Mouse (Mus musculus) intestine, embryonic 15.5 days (tissue): ENCODE results near the gene Fbxo41. TPM values are rescaled to one million over a fixed set of nuclear protein-coding genes. Genes with fewer than 3 reads are reported as not detected.

ENCODE experiments used
- ATAC-seq: fragments of 200-750 bp; cut with Nextera tagmentation; 2 replicates; pipeline ENCODE4 v1.8.0; 2017; ENCODE audit warnings: moderate TSS enrichment, moderate library complexity
- H3K27ac ChIP-seq: fragments of 300-500 bp; sonication (generic); 2 replicates; pipeline ENCODE4 v1.5.1; 2015; ENCODE audit warnings: mild to moderate bottlenecking, inconsistent platforms
- H3K27me3 ChIP-seq: fragments of 300-500 bp; sonication (generic); replicated peaks from 2 replicates; pipeline ENCODE4 v1.6.1; 2015; ENCODE audit warnings: inconsistent platforms
- H3K36me3 ChIP-seq: fragments of 300-500 bp; sonication (generic); 2 replicates; pipeline ENCODE4 v1.6.1; 2015; ENCODE audit warnings: inconsistent platforms
- H3K4me1 ChIP-seq: fragments of 300-500 bp; sonication (generic); replicated peaks from 2 replicates; pipeline ENCODE4 v1.6.1; 2015; ENCODE audit warnings: inconsistent platforms
- H3K4me2 ChIP-seq: fragments of 300-500 bp; sonication (generic); replicated peaks from 2 replicates; pipeline ENCODE4 v1.6.1; 2015; ENCODE audit warnings: mild to moderate bottlenecking, inconsistent platforms
- H3K4me3 ChIP-seq: fragments of 300-500 bp; sonication (generic); replicated peaks from 2 replicates; pipeline ENCODE4 v1.5.1; 2015; ENCODE audit warnings: inconsistent platforms
- H3K9ac ChIP-seq: fragments of 300-500 bp; sonication (generic); 2 replicates; pipeline ENCODE4 v1.6.1; 2015; ENCODE audit warnings: inconsistent platforms
- H3K9me3 ChIP-seq: fragments of 300-500 bp; sonication (generic); 2 replicates; pipeline ENCODE4 v1.6.1; 2016; ENCODE audit warnings: inconsistent platforms
- WGBS: fragments of 180-500 bp; shearing (Covaris S2); methylation state at CpG from one replicate; pipeline ENCODE4 v1.1.7; 2015; 5-methylcytosine and 5-hydroxymethylcytosine counted together
- polyA plus RNA-seq: library from polyadenylated mRNA; unstranded; fragments of >200 nt; fragmentation: Nextera tagmentation; extraction: Ambion mirVana; gene quantifications from 2 replicates; pipeline ENCODE4 v1.2.1, GENCODE M21; 2015

Fbxo41 gene
- polyA plus RNA-seq, 1 experiment from 2014 or later = 0.21 TPM

DNA sequence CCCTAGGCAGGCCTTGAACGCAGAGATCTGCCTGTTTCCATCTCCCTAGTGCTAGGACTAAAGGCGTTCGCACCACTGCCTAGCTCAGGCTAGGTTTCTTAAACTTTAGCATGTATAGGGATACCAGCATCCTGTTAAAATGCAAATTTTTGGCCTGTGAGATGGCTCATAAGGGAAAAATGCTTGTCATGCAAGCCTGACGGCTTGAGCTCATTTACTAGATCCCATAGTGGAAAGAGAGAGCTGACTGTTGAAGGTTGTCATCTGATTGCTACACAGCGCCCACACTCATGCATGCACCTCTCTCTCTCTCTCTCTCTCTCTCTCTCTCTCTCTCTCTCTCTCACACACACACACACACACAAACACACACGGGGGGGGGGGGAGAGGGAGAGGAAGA lies 66.2 kb downstream of the Fbxo41 start:
- 82% methylated on average over 6 of the region's 6 CpGs for WGBS
- ATAC-seq = no peak
- no peaks in the 10 kb centered on the region for H3K9me3 ChIP-seq

DNA sequence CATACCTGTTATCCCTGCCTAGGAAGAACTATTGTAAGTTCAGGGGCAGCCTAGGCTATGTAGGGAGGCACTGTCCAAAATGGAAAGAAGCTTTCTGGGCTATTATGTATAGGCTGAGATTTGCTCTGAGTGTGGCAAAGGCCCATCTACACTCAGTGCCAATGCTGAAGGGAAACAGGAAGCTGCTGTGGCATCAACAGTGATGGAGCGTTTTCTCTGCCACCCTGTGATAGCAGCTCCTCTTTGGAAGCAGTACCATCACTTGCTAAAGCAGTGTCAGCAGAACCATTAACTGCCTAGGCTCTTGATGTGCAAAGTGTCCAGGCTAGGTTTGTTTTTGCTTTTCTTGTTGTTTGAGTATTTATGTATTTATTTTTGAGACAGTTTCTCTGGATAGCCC lies 66.6 kb downstream of the Fbxo41 start:
- ATAC-seq = no peak
- Histone ChIP-seq H3K9ac (no peak overlapping the region), H3K27ac (no peak overlapping the region), H3K4me1 (no peaks in the 10 kb centered on the region), H3K9me3 (no peaks in the 10 kb centered on the region), H3K36me3 (peaks cover 19% of the 10 kb centered on the region), H3K4me3 (no peak overlapping the region), H3K27me3 (no peaks in the 10 kb centered on the region), H3K4me2 (no peak overlapping the region)
- 81% methylated on average over 1 of the region's 1 CpGs for WGBS

More for the DNA sequence above, 66.2 kb downstream of the Fbxo41 start:
- no peak overlapping the region for H3K4me3 ChIP-seq
- H3K27me3 ChIP-seq = no peaks in the 10 kb centered on the region
- H3K27ac ChIP-seq = no peak overlapping the region
- no peaks in the 10 kb centered on the region for H3K4me1 ChIP-seq
- no peak overlapping the region for H3K4me2 ChIP-seq
- H3K9ac ChIP-seq = no peak overlapping the region
- peaks cover 19% of the 10 kb centered on the region for H3K36me3 ChIP-seq

DNA sequence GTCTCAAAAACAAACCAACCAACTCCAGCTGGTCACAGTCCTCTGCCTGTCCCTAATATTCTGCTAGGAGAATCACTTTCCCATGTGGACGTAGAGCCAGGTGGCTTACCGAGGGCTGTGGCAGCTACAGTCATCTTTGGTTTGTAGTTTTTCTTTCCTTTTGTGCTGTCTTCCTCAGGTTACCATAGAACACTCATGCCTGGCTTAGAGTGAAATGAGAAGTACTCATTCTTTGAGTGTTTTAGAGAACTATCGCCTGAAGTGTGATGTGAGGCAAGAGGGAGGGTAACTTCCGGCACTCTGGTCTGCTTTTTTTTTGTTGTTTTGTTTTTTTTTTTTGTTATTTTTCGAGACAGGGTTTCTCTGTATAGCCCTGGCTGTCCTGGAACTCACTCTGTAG lies 68.9 kb downstream of the Fbxo41 start:
- H3K4me3 ChIP-seq = no peak overlapping the region
- peaks cover 7% of the 10 kb centered on the region for H3K36me3 ChIP-seq
- WGBS = 88% methylated on average over 5 of the region's 5 CpGs

DNA sequence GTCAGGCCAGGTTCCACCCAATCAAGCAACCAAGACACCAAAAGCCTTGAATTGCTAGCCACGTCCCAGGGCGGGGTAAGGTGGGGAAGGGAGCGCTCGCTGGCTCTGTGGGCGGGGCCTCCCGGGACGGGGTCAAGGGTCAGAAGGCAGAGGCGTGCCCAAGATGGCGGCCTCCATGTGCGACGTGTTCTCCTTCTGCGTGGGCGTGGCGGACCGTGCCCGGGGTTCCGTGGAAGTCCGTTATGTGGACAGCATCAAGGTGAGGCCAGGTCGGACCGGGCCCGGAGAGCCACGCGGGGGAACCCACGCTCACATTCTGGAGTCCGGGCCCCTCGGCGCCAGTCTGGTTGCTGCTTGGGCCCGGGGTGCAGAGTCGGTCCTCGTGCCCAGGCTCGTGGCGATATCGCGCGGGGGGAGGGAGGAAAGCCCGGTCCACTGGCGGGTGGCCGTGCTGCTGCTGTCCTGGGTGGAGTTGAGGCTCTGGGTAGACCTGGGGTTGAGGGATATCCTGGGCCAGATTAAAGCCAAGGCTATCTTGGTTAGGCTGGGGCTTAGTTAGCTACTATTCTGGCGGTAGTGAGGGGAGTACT lies 70.9 kb downstream of the Fbxo41 start, which contains the start of gene Smyd5:
Smyd5 (plus strand) TSS at position 148 of the 590 bp plus-strand sequence.
- Histone ChIP-seq H3K36me3 (no peaks in the 10 kb centered on the region), H3K4me3 (peak within 1 kb of the TSS; percentile 96), H3K27me3 (peaks cover 4% of the 10 kb centered on the region; the same call in 1 of the 2 replicates), H3K4me1 (no peaks in the 10 kb centered on the region), H3K9me3 (no peaks in the 10 kb centered on the region), H3K9ac (peak within 1 kb of the TSS; percentile 83), H3K27ac (no peak within 1 kb of the TSS), H3K4me2 (peak within 1 kb of the TSS; percentile 81)
- ATAC-seq = peak; percentile 97
- WGBS = under 1% methylated on average over 39 of the region's 39 CpGs

More for the DNA sequence above, 68.9 kb downstream of the Fbxo41 start:
- Histone ChIP-seq H3K9me3 (no peaks in the 10 kb centered on the region), H3K27ac (no peak overlapping the region), H3K4me2 (no peak overlapping the region), H3K27me3 (no peaks in the 10 kb centered on the region), H3K9ac (no peak overlapping the region), H3K4me1 (no peaks in the 10 kb centered on the region)
- ATAC-seq = no peak

DNA sequence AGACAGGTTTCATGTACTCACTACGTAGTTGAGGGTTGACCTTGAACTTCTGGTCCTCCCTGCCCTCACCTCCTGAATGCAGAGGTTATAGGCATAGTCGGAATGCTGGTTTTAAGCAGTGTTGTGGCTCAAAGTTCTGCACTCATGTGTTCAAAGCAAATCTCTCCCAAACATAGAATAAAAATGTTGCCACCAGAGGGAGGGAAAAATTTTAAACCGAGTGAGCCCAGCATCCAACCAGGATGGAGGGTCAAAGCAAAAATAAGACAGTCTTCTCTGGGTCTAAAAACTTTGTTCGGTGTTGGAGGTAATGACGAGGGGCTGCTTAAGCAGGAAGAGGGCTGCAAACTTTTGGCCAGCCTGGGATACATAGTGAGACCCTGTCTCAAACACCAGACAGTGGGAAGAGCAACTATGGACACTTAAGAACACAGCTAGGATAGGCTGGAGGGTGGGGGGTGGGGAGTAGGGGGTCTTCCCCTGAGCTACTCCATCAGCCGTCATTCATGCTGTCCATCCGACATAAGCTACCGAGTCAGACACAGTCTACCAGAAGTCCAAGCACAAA lies 71.4 kb downstream of the Fbxo41 start:
- Histone ChIP-seq H3K27ac (no peak overlapping the region), H3K9me3 (no peaks in the 10 kb centered on the region), H3K4me2 (peak overlapping the region; percentile 81), H3K9ac (peak overlapping the region; percentile 83), H3K36me3 (no peaks in the 10 kb centered on the region), H3K4me3 (peak overlapping the region; percentile 96), H3K4me1 (no peaks in the 10 kb centered on the region), H3K27me3 (peaks cover 4% of the 10 kb centered on the region; the same call in 1 of the 2 replicates)
- ATAC-seq = no peak
- WGBS = 43% methylated on average over 8 of the region's 8 CpGs

DNA sequence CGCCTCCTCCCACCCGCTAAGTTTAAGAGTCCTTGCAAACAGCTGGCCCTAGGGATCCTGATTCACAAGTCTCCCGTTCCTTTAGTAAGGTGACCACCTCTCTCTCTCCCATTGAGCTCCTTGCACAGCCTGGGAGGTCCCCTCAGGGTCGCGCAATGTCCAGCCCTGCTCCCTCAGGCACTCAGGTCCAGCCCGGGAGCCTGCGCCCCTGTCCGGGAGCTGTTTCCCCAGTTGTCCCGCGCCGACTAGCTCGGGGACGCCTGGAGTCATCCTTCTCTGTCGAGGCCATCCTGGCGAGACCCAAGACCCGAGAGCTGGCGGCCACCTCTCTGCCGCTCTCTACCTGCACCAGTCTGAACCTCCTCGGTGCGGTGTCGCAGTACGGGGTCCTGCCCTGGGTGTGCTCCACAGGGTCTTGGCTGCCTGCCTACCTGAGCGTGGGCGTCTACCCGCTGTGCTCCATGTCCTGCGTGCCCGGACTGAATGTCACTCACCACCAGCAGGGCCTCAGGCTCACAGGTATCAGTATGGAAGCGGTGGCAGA lies 78.9 kb downstream of the Fbxo41 start, which contains the start of gene Noto:
Noto (plus strand) TSS at position 51 of the 544 bp plus-strand sequence.
- Histone ChIP-seq H3K27me3 (peaks cover 13% of the 10 kb centered on the region), H3K4me2 (0 out of 2 replicates have a peak within 1 kb of the TSS, but pooled peaks have one; percentile 17), H3K9ac (no peak within 1 kb of the TSS; the same call in 1 of the 2 replicates), H3K4me1 (no peaks in the 10 kb centered on the region), H3K36me3 (no peaks in the 10 kb centered on the region), H3K9me3 (no peaks in the 10 kb centered on the region), H3K27ac (no peak within 1 kb of the TSS), H3K4me3 (no peak within 1 kb of the TSS)
- 0 out of 2 replicates have a peak, but pooled peaks have one; percentile 23 for ATAC-seq
- 18% methylated on average over 28 of the region's 28 CpGs for WGBS

Other genes with a start within 250 kb of the Fbxo41 start
- 6.7 and 7.7 TPM in 2 replicates for gene Sfxn5, start 169.6 kb downstream of the Fbxo41 start, polyA plus RNA-seq
- 12.0 and 14.7 TPM in 2 replicates for gene Rab11fip5, start 128.4 kb downstream of the Fbxo41 start, polyA plus RNA-seq
- not detected in 2 replicates for gene Noto, start 79.1 kb downstream of the Fbxo41 start, polyA plus RNA-seq
- gene Smyd5, start 71.0 kb downstream of the Fbxo41 start, polyA plus RNA-seq = 49.8 and 52.8 TPM in 2 replicates
- 461 and 482 TPM in 2 replicates for gene Cct7, start 51.5 kb downstream of the Fbxo41 start, polyA plus RNA-seq
- gene Pradc1, start 51.0 kb downstream of the Fbxo41 start, polyA plus RNA-seq = 38.5 and 42.9 TPM in 2 replicates
- not detected in 2 replicates for gene Egr4, start 10.6 kb upstream of the Fbxo41 start, polyA plus RNA-seq
- 3.1 and 3.6 TPM in 2 replicates for gene Alms1, start 84.5 kb upstream of the Fbxo41 start, polyA plus RNA-seq
- not detected in 2 replicates for gene Nat8f7, start 210.2 kb upstream of the Fbxo41 start, polyA plus RNA-seq